Mouse (Mus musculus) small intestine, adult 2 months (tissue): Measurements from ENCODE around the gene Rbm7.

ENCODE experiments used
- CTCF ChIP-seq: fragments of 200-500 bp; IDR thresholded peaks from 2 replicates; pipeline ENCODE4 v1.5.1; 2012; ENCODE audit warnings: low read depth, mild to moderate bottlenecking, control low read depth, inconsistent platforms, low read length, moderate library complexity, mixed read lengths; ENCODE audit not compliant: insufficient replicate concordance, insufficient read length; ENCODE audit errors: extremely low read depth
- POLR2A ChIP-seq: fragments of 200-500 bp; IDR thresholded peaks from 2 replicates; pipeline ENCODE4 v1.6.1; 2012; ENCODE audit warnings: low read depth, mild to moderate bottlenecking, control low read depth, inconsistent platforms, low read length, moderate library complexity

GRCm38 (mm10) chr9:48525566-48525965 is 30.5 kb upstream of the Rbm7 start:
- TF ChIP-seq POLR2A (no peak), CTCF (no peak)
